Comparison of ENCODE assay signal across 16 mouse cellular contexts in genomic region chr6:47042602-47043001, GRCm38 (mm10).
DNase-seq lines count a peak whose midpoint lies in the region; TF ChIP-seq lines count a peak whose summit lies in the region.
"Had no signal": no experiment of that assay in that cellular context is flagged by ENCODE, and none has a peak within 500 bp of the region (broad histone marks: within the 10 kb centered on the region; RNA-seq: fewer than 3 reads in every experiment).

No protein-coding gene starts in this region.

- TF ChIP-seq POLR2A in lung, adult 2 months (IDR thresholded peaks at IDR 0.05; ENCODE audit: borderline replicate concordance, extremely low read depth, low read depth, low read length) = no peak

- 81% methylated on average over 1 of the region's 1 CpGs for WGBS in lung, adult 2 months

- H3K4me1 ChIP-seq in lung, adult 2 months (ENCODE audit: control insufficient read depth, insufficient read depth, low read length) = no peaks in the 10 kb centered on the region
- H3K4me1 ChIP-seq: embryonic facial prominence, embryonic 12.5 days; liver, embryonic 12.5 days; megakaryocyte, embryonic 14.5 days had no signal

- peak; percentile 29 for DNase-seq in cerebellum, adult 9-10 months
- DNase-seq in cerebellum, adult 11 months = no peak
- peak; percentile 46 to 72 for DNase-seq in layer of hippocampus, adult 18-20 months (ENCODE audit: low spot score in 2 of 2)
- no peak for DNase-seq in layer of hippocampus, postnatal 25 days (ENCODE audit: extremely low spot score in 1 of 2, low spot score in 1 of 2)
- DNase-seq in brain, adult 2 months (ENCODE audit: low read depth, low spot score) = peak; percentile 89
- DNase-seq in layer of hippocampus, adult 9-11 months = peak; percentile 43
- no peak for DNase-seq in lung, adult 2 months
- no peak for DNase-seq in ovary, postnatal 14 days (ENCODE audit: low spot score)
- DNase-seq: heart, adult 2 months; heart, postnatal 10 days; kidney, adult 9 months; spleen, adult 18-20 months; thymus, postnatal 36 days had no signal

- TF ChIP-seq CTCF in lung, adult 2 months (IDR thresholded peaks at IDR 0.05; ENCODE audit: insufficient read depth, low read length) = no peak

- no peak overlapping the region for H3K4me3 ChIP-seq in lung, adult 2 months (replicated peaks; ENCODE audit: extremely low read depth, low read depth, low read length)
- H3K4me3 ChIP-seq: embryonic facial prominence, embryonic 12.5 days; heart, adult 2 months; liver, embryonic 12.5 days; megakaryocyte, embryonic 14.5 days had no signal

Comparison
In these comparisons a context has a peak if more than half of its experiments do, and no peak if none do; other contexts are left out.
1. DNase-seq: peak in cerebellum, adult 9-10 months (single experiment), layer of hippocampus, adult 18-20 months (2 of 2), brain, adult 2 months (single experiment) and layer of hippocampus, adult 9-11 months (single experiment); none in cerebellum, adult 11 months (single experiment), layer of hippocampus, postnatal 25 days (0 of 2), lung, adult 2 months (single experiment) and ovary, postnatal 14 days (single experiment).